Mouse (Mus musculus) lung, embryonic 14.5 days (tissue): Measurements from ENCODE around the gene Col13a1. TPM values are rescaled to one million over a fixed set of nuclear protein-coding genes. Genes with fewer than 3 reads are reported as not detected.

ENCODE experiments used
- ATAC-seq: fragments of 200-750 bp; cut with Nextera tagmentation; 2 replicates; pipeline ENCODE4 v1.8.0; 2017; ENCODE audit warnings: mild to moderate bottlenecking, moderate TSS enrichment, moderate library complexity; ENCODE audit not compliant: insufficient read depth
- DNase-seq: peaks from one replicate; pipeline ENCODE4 v3.0.0-alpha.2; 2015
- H3K27ac ChIP-seq: fragments of 300-500 bp; sonication (generic); 2 replicates; pipeline ENCODE4 v1.5.1; 2014; ENCODE audit warnings: low read depth, mild to moderate bottlenecking, moderate library complexity
- H3K27me3 ChIP-seq: fragments of 300-500 bp; sonication (generic); 2 replicates; pipeline ENCODE4 v1.6.1; 2014; ENCODE audit warnings: low read length, control low read depth; ENCODE audit not compliant: insufficient read depth
- H3K36me3 ChIP-seq: fragments of 300-500 bp; sonication (generic); 2 replicates; pipeline ENCODE4 v1.6.1; 2014; ENCODE audit warnings: control low read depth; ENCODE audit not compliant: insufficient read depth
- H3K4me1 ChIP-seq: fragments of 300-500 bp; sonication (generic); 2 replicates; pipeline ENCODE4 v1.6.1; 2014; ENCODE audit warnings: antibody characterized with exemption, control low read depth; ENCODE audit not compliant: insufficient read depth
- H3K4me2 ChIP-seq: fragments of 300-500 bp; sonication (generic); 2 replicates; pipeline ENCODE4 v1.6.1; 2014; ENCODE audit warnings: mild to moderate bottlenecking
- H3K4me3 ChIP-seq: fragments of 300-500 bp; sonication (generic); 2 replicates; pipeline ENCODE4 v1.5.1; 2014; ENCODE audit warnings: low read depth, low read length
- H3K9ac ChIP-seq: fragments of 300-500 bp; sonication (generic); 2 replicates; pipeline ENCODE4 v1.6.1; 2014
- H3K9me3 ChIP-seq: fragments of 300-500 bp; sonication (generic); 2 replicates; pipeline ENCODE4 v1.6.1; 2016; ENCODE audit warnings: low read depth, low read length, control low read depth
- CTCF ChIP-seq: IDR thresholded peaks from 2 replicates; pipeline ENCODE4 v1.5.1; 2016; ENCODE audit warnings: antibody characterized with exemption, low read depth
- WGBS: fragments of 180-500 bp; shearing (Covaris S2); extraction: QIAGEN DNeasy Blood & Tissue Kit; methylation state at CpG from one replicate; pipeline ENCODE4 v1.1.7; 2014; 5-methylcytosine and 5-hydroxymethylcytosine counted together
- polyA plus RNA-seq: library from polyadenylated mRNA; unstranded; fragments of >200 nt; fragmentation: Nextera tagmentation; extraction: Ambion mirVana; gene quantifications from 2 replicates; pipeline ENCODE4 v1.2.1, GENCODE M21; 2014

Col13a1 gene
- polyA plus RNA-seq, 1 experiment from 2014 or later, result 26.8 TPM

DNA sequence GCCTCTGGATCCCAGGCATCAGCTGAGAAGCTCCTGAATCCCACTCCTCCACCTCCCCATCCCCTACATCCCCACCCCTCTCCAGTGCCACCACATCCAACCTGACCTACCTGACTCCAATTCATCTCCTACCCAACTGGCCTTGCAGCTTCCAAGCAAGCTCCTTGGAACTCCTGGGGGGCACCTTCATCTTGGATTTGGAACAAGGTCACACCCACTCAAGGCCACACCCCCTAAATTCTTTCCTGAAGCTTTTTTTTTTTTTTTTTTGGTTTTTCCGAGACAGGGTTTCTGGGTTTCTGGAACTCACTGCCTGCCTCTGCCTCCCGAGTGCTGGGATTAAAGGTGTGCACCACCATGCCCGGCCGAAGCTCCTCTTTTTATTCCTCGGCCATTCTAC, 34.3 kb upstream of the Col13a1 start:
- Histone ChIP-seq H3K4me3 (no peak overlapping the region), H3K9me3 (no peaks in the 10 kb centered on the region), H3K9ac (no peak overlapping the region), H3K27me3 (no peaks in the 10 kb centered on the region), H3K4me2 (no peak overlapping the region), H3K27ac (no peak overlapping the region), H3K36me3 (no peaks in the 10 kb centered on the region), H3K4me1 (0 out of 2 replicates have a peak, but pooled peaks cover 4% of the 10 kb centered on the region)
- 84% methylated on average over 5 of the region's 5 CpGs for WGBS
- no peak for TF ChIP-seq CTCF
- no peak for ATAC-seq
- no peak for DNase-seq

DNA sequence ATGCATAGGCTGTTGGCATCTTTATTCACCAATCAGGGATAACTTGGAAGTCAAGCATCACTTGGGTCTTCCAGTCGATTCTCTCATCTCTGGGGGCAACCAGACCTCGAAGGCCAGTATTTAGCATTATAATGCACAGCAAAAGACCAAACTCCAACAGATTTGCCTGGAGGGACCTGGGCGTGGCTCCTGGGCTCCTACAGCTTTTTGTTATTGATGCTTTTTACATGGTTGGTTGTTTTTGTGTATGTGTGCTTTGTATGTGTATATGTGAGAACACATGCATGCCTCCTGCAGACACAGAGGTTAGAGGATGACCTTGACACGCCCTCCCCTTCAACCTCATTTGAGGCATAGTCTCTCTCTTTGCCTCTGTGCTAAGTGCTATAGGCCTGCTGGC, 33.5 kb upstream of the Col13a1 start:
- H3K9ac ChIP-seq, result no peak overlapping the region
- H3K9me3 ChIP-seq, result no peaks in the 10 kb centered on the region
- no peaks in the 10 kb centered on the region for H3K27me3 ChIP-seq
- ATAC-seq (no peak), DNase-seq (no peak)
- H3K36me3 ChIP-seq, result no peaks in the 10 kb centered on the region
- no peak overlapping the region for H3K27ac ChIP-seq
- 77% methylated on average over 4 of the region's 4 CpGs for WGBS
- H3K4me1 ChIP-seq, result 0 out of 2 replicates have a peak, but pooled peaks cover 4% of the 10 kb centered on the region
- no peak for TF ChIP-seq CTCF
- no peak overlapping the region for H3K4me2 ChIP-seq
- no peak overlapping the region for H3K4me3 ChIP-seq

DNA sequence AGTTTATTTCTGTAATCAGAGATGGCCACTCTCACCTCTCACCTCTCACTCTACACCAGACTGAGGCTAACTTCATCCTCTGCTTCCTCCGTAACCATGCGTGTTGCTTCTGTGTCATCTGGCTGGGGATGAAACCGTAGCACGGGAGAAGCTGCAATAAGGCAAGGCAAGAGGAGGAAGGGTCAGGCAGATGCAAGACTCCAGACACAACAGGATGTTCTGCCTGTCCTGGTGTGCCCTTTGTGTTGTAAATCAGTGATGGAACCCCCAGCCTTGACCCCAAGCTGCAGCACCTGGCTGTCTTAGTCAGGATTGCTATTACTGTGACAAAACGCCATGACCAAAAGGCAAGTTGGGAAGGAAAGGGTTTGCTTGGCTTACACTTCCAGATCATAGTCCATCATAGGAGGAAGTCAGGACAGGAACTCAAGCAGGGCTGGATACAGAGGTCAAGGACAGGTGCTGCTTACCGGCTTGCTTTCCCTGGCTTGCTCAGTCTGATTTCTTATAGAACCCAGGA, 31.1 kb upstream of the Col13a1 start:
- no peaks in the 10 kb centered on the region for H3K9me3 ChIP-seq
- H3K27ac ChIP-seq, result no peak overlapping the region
- H3K27me3 ChIP-seq, result no peaks in the 10 kb centered on the region
- 65% methylated on average over 6 of the region's 6 CpGs for WGBS
- H3K4me1 ChIP-seq, result no peaks in the 10 kb centered on the region
- no peak for ATAC-seq
- DNase-seq, result no peak
- H3K9ac ChIP-seq, result no peak overlapping the region
- H3K4me3 ChIP-seq, result no peak overlapping the region
- no peak for TF ChIP-seq CTCF
- H3K4me2 ChIP-seq, result no peak overlapping the region
- no peaks in the 10 kb centered on the region for H3K36me3 ChIP-seq

DNA sequence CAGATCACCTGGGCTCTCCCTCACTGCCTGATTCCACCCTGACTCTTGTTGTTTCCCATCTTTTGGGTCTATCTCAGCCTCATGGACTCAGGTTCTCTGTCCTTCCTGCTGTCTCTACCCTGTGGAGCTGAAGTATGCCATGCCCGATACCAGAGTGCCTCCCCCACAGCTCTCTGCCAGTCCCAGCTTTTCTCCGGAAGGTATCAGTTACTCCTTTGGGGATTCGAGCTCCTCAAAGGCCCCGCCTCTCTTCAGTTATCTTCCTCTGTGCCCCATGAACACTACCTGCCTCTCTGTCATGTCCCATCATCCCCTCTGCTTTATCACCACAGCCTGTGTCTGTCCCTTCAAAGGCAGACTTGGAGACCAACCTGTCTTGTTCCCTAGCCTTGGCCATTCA, 29.1 kb upstream of the Col13a1 start:
- no peaks in the 10 kb centered on the region for H3K9me3 ChIP-seq
- no peak overlapping the region for H3K4me3 ChIP-seq
- H3K9ac ChIP-seq, result no peak overlapping the region
- no peak for DNase-seq
- H3K36me3 ChIP-seq, result no peaks in the 10 kb centered on the region
- H3K27ac ChIP-seq, result no peak overlapping the region
- no peak for TF ChIP-seq CTCF
- 79% methylated on average over 4 of the region's 4 CpGs for WGBS
- no peaks in the 10 kb centered on the region for H3K4me1 ChIP-seq
- no peak overlapping the region for H3K4me2 ChIP-seq
- H3K27me3 ChIP-seq, result no peaks in the 10 kb centered on the region
- ATAC-seq, result no peak

DNA sequence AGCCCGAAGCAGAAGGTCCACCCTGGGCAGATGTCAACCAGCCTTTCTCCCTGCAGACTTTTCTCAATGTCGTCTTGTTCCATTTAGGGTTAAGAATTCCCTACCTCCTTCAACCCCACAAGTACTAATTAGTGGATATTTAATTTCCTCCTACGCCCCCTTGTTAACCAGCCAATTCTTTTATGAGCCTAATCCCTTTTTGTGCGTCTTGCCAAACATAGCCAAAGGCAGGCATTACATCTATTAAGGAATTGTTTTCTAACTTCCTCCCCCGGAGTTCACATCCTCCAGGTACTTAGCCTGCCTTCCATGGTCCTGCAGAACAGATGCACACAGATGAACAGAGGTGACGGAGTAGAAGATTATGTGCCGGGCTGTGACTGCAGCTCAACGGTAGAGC, 27.5 kb upstream of the Col13a1 start:
- H3K4me1 ChIP-seq, result no peaks in the 10 kb centered on the region
- H3K9me3 ChIP-seq, result no peaks in the 10 kb centered on the region
- H3K27ac ChIP-seq, result no peak overlapping the region
- DNase-seq (no peak), ATAC-seq (no peak)
- TF ChIP-seq CTCF, result no peak
- 80% methylated on average over 8 of the region's 8 CpGs for WGBS
- H3K4me2 ChIP-seq, result no peak overlapping the region
- H3K4me3 ChIP-seq, result no peak overlapping the region
- no peaks in the 10 kb centered on the region for H3K36me3 ChIP-seq
- H3K27me3 ChIP-seq, result no peaks in the 10 kb centered on the region
- H3K9ac ChIP-seq, result no peak overlapping the region

DNA sequence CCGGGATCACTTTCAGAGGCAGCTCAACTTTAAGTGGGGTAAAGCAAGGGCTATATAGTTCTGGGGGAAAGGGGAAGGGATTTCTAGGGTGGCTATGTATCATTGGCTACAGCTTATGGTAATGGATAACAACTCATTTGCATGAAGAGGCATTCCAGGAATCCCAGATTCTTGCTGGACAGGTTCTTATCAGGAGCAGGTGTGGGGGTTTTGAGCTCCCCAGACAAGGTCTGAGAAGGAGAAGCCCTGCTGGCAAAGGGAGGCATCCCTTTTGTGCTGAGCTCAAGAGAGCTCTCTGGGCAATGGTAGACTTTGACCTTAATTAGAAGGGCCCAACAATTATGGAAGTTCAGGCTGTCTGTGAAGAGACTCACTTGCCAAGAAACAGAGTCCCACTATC, 21.3 kb upstream of the Col13a1 start:
- Histone ChIP-seq H3K36me3 (no peaks in the 10 kb centered on the region), H3K27me3 (no peaks in the 10 kb centered on the region), H3K9ac (no peak overlapping the region), H3K9me3 (no peaks in the 10 kb centered on the region), H3K27ac (no peak overlapping the region), H3K4me3 (no peak overlapping the region), H3K4me1 (no peaks in the 10 kb centered on the region), H3K4me2 (no peak overlapping the region)
- 85% methylated on average over 1 of the region's 1 CpGs for WGBS
- TF ChIP-seq CTCF, result no peak
- no peak for DNase-seq
- ATAC-seq, result no peak

DNA sequence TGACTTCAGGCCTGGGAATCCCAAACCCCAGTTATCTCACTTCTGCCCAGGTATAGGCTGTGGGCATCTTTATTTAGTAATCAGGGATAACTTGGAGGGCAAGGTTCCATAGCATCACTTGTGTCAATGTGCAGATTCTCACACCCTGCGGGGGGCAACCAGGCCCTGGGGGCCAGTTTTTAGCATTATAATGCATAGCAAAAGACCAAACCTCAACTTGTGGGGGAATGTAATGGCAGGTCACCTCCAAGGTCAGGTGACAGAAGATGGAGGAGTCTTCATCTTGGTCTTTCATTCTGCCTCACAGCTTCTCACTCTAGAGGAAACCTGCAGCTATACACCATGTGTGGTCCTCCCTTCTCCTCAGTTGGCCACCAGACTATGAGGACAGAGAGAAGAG, 20.9 kb upstream of the Col13a1 start:
- WGBS, result 82% methylated on average over 1 of the region's 1 CpGs
- ATAC-seq (no peak), DNase-seq (no peak)
- Histone ChIP-seq H3K4me1 (no peaks in the 10 kb centered on the region), H3K27ac (no peak overlapping the region), H3K4me2 (no peak overlapping the region), H3K4me3 (no peak overlapping the region), H3K27me3 (no peaks in the 10 kb centered on the region), H3K9ac (no peak overlapping the region), H3K9me3 (no peaks in the 10 kb centered on the region), H3K36me3 (no peaks in the 10 kb centered on the region)
- TF ChIP-seq CTCF, result no peak
